Mouse (Mus musculus) thymus, adult 2 months (tissue): Measurements from ENCODE around the gene Cpxm2.

ENCODE experiments used
- CTCF ChIP-seq: fragments of 200-500 bp; IDR thresholded peaks from 2 replicates; pipeline ENCODE4 v1.5.1; 2012; ENCODE audit warnings: mild to moderate bottlenecking, control low read depth, low read length, moderate library complexity, borderline replicate concordance; ENCODE audit not compliant: control insufficient read depth, poor library complexity, insufficient read depth; ENCODE audit errors: extremely low read depth
- POLR2A ChIP-seq: fragments of 200-500 bp; IDR thresholded peaks from 2 replicates; pipeline ENCODE4 v1.6.1; 2012; ENCODE audit warnings: mild to moderate bottlenecking, low read length, control low read depth, moderate library complexity; ENCODE audit not compliant: control insufficient read depth, poor library complexity, insufficient read depth; ENCODE audit errors: extremely low read depth

- TF ChIP-seq CTCF (no peak), POLR2A (no peak)
Observed at GRCm38 (mm10) chr7:131989056-131989455, 165.5 kb downstream of the Cpxm2 start.
